Mouse (Mus musculus) midbrain, embryonic 10.5 days (tissue): ENCODE results near the gene P3h1. TPM values are rescaled to one million over a fixed set of nuclear protein-coding genes. Genes with fewer than 3 reads are reported as not detected.
"Not testable (repeated sequence)": the region's sequence is repeated elsewhere in the genome, so short reads cannot be mapped to it uniquely, and the experiment has no call there.

Source experiments
- DNase-seq: peaks from one replicate; pipeline ENCODE4 v3.0.0-alpha.2; 2017; ENCODE audit warnings: low spot score
- H3K27ac ChIP-seq: fragments of 300-500 bp; sonication (generic); replicated peaks from 2 replicates; pipeline ENCODE4 v1.5.1; 2016; ENCODE audit warnings: mild to moderate bottlenecking
- H3K27me3 ChIP-seq: fragments of 300-500 bp; sonication (generic); 2 replicates; pipeline ENCODE4 v1.6.1; 2016; ENCODE audit warnings: low read depth, mild to moderate bottlenecking; ENCODE audit not compliant: poor library complexity, severe bottlenecking
- H3K36me3 ChIP-seq: fragments of 300-500 bp; sonication (generic); 2 replicates; pipeline ENCODE4 v1.6.1; 2016; ENCODE audit warnings: mild to moderate bottlenecking, moderate library complexity
- H3K4me1 ChIP-seq: fragments of 300-500 bp; sonication (generic); 2 replicates; pipeline ENCODE4 v1.6.1; 2016
- H3K4me3 ChIP-seq: fragments of 300-500 bp; sonication (generic); 2 replicates; pipeline ENCODE4 v1.5.1; 2016; ENCODE audit warnings: mild to moderate bottlenecking, moderate library complexity
- H3K9me3 ChIP-seq: fragments of 300-500 bp; sonication (generic); replicated peaks from 2 replicates; pipeline ENCODE4 v1.6.1; 2016; ENCODE audit warnings: mild to moderate bottlenecking
- WGBS: fragments of 180-500 bp; shearing (Covaris S2); methylation state at CpG from one replicate; pipeline ENCODE4 v1.1.7; 2016; 5-methylcytosine and 5-hydroxymethylcytosine counted together
- polyA plus RNA-seq: library from polyadenylated mRNA; unstranded; fragments of >200 nt; fragmentation: Nextera tagmentation; extraction: Ambion mirVana; gene quantifications from 2 replicates; pipeline ENCODE4 v1.2.1, GENCODE M21; 2016

The P3h1 gene
- polyA plus RNA-seq, 1 experiment from 2014 or later = 15.9 TPM

- no peak for DNase-seq
- Histone ChIP-seq H3K27ac (no peak overlapping the region), H3K4me1 (peaks cover 15% of the 10 kb centered on the region), H3K36me3 (no peaks in the 10 kb centered on the region), H3K27me3 (no peaks in the 10 kb centered on the region), H3K9me3 (no peaks in the 10 kb centered on the region), H3K4me3 (no peak overlapping the region)
- WGBS = 59% methylated on average over 7 of the region's 7 CpGs
Observed at GRCm38 (mm10) chr4:119261087-119261713, 28.5 kb downstream of the P3h1 start.

GRCm38 (mm10) chr4:119262483-119262882 lies 29.8 kb downstream of the P3h1 start:
- peaks cover 4% of the 10 kb centered on the region; the same call in 1 of the 2 replicates for H3K4me1 ChIP-seq
- no peak overlapping the region for H3K27ac ChIP-seq
- 97% methylated on average over 5 of the region's 5 CpGs for WGBS
- no peak overlapping the region for H3K4me3 ChIP-seq
- no peak for DNase-seq
- no peaks in the 10 kb centered on the region for H3K9me3 ChIP-seq
- H3K36me3 ChIP-seq = no peaks in the 10 kb centered on the region
- no peaks in the 10 kb centered on the region for H3K27me3 ChIP-seq

DNA sequence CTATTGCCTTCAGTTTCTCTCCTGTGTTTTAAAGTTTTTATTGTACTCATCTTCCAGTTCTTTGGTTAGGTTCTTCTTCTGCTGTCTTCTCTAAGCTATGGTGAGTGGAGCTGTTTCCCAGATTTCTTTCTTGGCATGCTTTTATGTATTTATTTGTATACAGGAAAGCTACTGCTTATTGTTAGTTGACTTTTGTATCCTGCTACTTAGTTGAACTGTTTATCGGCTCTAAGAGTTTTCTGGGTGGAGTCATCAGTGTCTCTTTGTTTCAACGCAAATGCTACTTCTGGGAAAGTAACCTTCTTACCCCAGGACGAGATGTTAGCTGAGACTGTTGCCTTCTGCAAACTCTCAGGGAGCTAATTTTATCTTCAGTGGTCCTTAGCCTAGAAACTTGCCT lies 30.7 kb downstream of the P3h1 start:
- no peaks in the 10 kb centered on the region for H3K9me3 ChIP-seq
- no peaks in the 10 kb centered on the region for H3K27me3 ChIP-seq
- WGBS = 84% methylated on average over 3 of the region's 3 CpGs
- peaks cover 8% of the 10 kb centered on the region for H3K36me3 ChIP-seq
- no peak overlapping the region for H3K4me3 ChIP-seq
- no peak for DNase-seq
- no peak overlapping the region for H3K27ac ChIP-seq
- peaks cover 4% of the 10 kb centered on the region; the same call in 1 of the 2 replicates for H3K4me1 ChIP-seq

DNA sequence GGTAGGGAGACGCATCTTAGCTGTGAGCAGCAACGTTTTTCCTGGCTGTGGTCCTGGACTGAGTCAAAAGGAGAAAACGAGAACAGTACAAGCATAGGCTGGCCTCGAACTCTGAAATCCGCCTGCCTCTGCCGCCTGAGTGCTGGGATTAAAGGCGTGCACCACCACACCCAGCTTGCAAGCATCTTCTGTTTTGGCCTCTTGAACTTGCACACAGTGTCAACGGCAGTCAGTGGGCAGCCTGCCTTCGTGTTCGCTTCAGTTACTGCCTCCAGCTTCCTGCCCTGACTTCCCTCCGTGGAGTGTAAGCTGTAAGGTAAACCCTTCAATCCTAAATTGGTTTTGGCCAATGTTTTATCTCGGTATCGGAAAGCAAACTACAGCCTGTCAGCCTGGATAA lies 33.9 kb downstream of the P3h1 start:
- WGBS = 81% methylated on average over 13 of the region's 13 CpGs
- H3K9me3 ChIP-seq = no peaks in the 10 kb centered on the region
- no peak for DNase-seq

DNA sequence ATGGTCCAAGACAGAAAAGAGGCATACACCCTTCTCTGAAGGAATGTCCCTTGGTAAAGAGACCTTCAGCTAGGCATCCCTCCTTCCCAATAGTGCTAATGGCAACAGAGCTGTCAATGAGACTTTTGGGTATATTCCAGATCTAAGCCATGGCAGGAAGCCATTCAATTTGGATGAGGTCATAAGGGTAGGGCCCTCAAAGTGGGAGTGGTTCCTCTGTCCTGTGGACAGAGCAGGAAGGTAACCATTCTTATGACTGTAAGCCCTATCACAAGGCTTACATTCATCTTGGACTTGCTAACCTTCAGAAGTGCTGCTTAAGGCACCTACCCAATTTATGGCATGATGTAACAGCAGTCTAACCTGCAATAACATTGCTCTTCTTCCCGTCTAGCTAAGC lies 41.9 kb downstream of the P3h1 start:
- H3K27me3 ChIP-seq = no peaks in the 10 kb centered on the region
- peaks cover 98% of the 10 kb centered on the region for H3K36me3 ChIP-seq
- H3K4me1 ChIP-seq = no peaks in the 10 kb centered on the region
- WGBS = 89% methylated on average over 1 of the region's 1 CpGs
- no peaks in the 10 kb centered on the region for H3K9me3 ChIP-seq
- no peak overlapping the region for H3K27ac ChIP-seq
- no peak overlapping the region for H3K4me3 ChIP-seq
- no peak for DNase-seq

More for the DNA sequence above, 33.9 kb downstream of the P3h1 start:
- Histone ChIP-seq H3K27ac (no peak overlapping the region), H3K27me3 (no peaks in the 10 kb centered on the region), H3K4me1 (no peaks in the 10 kb centered on the region), H3K36me3 (peaks cover 40% of the 10 kb centered on the region), H3K4me3 (no peak overlapping the region)

DNA sequence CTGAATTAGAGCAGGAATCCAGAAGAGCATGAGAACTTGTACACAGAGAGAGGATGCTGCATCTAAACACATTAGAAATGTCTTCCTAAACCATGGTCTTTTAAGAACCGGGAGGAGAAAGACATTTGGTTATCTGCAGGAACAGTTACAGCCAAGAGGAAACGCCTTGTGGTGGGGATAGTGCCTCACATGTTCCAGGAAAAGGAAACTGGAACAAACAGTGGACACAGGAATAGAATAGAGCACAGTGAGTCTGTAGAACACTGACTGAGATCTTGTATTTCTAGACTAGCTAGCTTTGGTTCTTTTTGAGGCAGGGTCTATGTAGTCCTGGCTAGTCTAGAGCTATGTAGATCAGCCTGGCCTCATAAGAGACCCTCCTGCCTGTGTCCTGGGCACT lies 42.5 kb downstream of the P3h1 start:
- no peaks in the 10 kb centered on the region for H3K9me3 ChIP-seq
- H3K27ac ChIP-seq = no peak overlapping the region
- H3K4me3 ChIP-seq = no peak overlapping the region
- no peak for DNase-seq
- no peaks in the 10 kb centered on the region for H3K27me3 ChIP-seq
- H3K4me1 ChIP-seq = no peaks in the 10 kb centered on the region
- H3K36me3 ChIP-seq = peaks cover 98% of the 10 kb centered on the region
- 87% methylated on average over 2 of the region's 2 CpGs for WGBS

- no peaks in the 10 kb centered on the region for H3K9me3 ChIP-seq
- no peaks in the 10 kb centered on the region for H3K4me1 ChIP-seq
- H3K27me3 ChIP-seq = no peaks in the 10 kb centered on the region
- peaks cover 97% of the 10 kb centered on the region for H3K36me3 ChIP-seq
- no peak overlapping the region for H3K4me3 ChIP-seq
- no peak overlapping the region for H3K27ac ChIP-seq
- DNase-seq = no peak
- WGBS = 83% methylated on average over 2 of the region's 2 CpGs
Observed at GRCm38 (mm10) chr4:119275726-119276125, 43.0 kb downstream of the P3h1 start.

DNA sequence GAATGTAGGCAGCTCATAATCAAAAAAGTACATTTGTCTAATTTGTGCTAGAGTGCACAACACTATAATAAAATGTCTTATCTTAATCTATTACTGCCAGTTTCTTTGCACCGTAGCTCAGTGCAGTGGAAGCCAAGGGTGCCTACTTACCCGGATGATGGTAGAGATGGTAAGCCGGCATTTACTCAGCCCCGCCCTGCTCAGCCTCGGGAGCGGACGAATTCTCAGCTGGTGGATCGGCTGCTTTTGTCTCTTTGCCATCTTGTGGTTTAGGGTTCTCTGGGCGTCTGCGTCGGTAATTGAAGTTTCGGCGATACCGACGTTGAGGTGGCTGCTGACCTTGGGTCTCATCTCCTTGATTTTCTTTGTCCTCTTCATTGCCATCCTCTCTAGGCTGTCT lies 46.1 kb downstream of the P3h1 start:
- not testable (repeated sequence) for H3K27ac ChIP-seq, H3K4me3 ChIP-seq, H3K27me3 ChIP-seq, H3K9me3 ChIP-seq, H3K4me1 ChIP-seq, DNase-seq
- WGBS = 92% methylated on average over 15 of the region's 15 CpGs
- H3K36me3 ChIP-seq = peaks cover 97% of the 10 kb centered on the region

DNA sequence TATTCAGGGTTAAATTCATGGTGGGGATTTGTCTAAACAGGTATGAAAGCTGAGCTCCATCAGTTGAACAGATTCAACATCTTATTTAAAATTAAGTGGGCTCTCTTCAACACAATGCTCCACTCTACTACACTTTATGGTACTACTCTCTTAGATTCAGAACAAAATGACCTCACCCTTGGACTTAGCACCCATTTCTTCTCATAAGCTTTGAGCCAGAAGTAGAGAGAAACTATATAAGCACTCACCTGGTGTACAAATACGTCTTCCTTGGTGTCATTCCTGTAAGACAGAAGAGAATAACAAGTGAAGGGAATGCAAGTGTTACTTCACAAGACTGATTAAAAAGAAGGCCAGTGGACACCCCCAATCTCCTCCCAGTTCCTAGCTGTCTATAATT lies 52.1 kb downstream of the P3h1 start:
- H3K27me3 ChIP-seq = no peaks in the 10 kb centered on the region
- 90% methylated on average over 1 of the region's 1 CpGs for WGBS
- H3K36me3 ChIP-seq = peaks cover 96% of the 10 kb centered on the region

DNA sequence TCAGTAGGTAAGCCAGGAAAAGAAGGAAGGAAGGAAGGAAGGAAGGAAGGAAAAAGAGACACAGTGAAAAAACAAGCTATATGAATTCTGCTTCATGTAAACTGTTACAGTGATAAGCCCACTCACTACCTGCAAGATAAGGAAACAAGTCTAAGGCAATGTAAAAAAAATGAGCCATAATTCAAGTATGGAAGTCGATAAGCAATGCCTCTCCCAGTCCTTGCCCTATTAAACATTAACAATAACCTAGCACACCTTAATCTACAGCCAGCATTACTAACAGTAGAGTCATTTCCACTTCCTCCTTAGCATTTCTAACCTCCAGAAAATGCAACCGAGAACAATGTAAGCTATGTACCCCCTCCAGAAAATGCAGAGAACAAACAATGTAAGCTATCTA lies 52.6 kb downstream of the P3h1 start:
- Histone ChIP-seq H3K9me3 (no peaks in the 10 kb centered on the region), H3K36me3 (peaks cover 96% of the 10 kb centered on the region), H3K4me3 (no peak overlapping the region), H3K27me3 (no peaks in the 10 kb centered on the region), H3K27ac (no peak overlapping the region), H3K4me1 (peaks cover 6% of the 10 kb centered on the region; the same call in 1 of the 2 replicates)
- no peak for DNase-seq
- WGBS = 92% methylated on average over 2 of the region's 2 CpGs

More for the DNA sequence above, 52.1 kb downstream of the P3h1 start:
- Histone ChIP-seq H3K4me1 (peaks cover 5% of the 10 kb centered on the region; the same call in 1 of the 2 replicates), H3K4me3 (no peak overlapping the region), H3K9me3 (no peaks in the 10 kb centered on the region), H3K27ac (no peak overlapping the region)
- no peak for DNase-seq

DNA sequence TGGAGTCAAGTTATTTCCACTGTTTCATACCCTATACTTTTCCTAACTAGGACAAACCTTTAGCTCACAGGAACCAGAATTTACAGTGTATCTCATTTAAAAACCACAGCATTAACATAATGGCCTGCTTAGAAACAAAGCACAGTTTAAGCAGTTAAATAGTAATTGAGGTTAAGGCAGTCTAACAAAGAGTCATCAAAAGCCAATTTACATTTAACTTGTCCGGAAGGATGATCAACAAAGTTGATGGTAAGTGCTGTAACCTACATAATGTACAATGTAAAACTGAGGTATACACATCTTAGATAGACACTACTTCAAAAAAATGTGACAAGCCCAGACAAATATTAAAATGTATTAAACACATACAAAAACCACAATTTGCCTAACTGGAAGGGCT lies 59.2 kb downstream of the P3h1 start:
- Histone ChIP-seq H3K36me3 (peaks cover 58% of the 10 kb centered on the region), H3K9me3 (no peaks in the 10 kb centered on the region), H3K4me1 (peaks cover 36% of the 10 kb centered on the region), H3K4me3 (peak overlapping the region; percentile 98), H3K27me3 (no peaks in the 10 kb centered on the region), H3K27ac (no peak overlapping the region)
- no peak for DNase-seq
- WGBS = 98% methylated on average over 1 of the region's 1 CpGs

- Histone ChIP-seq H3K36me3 (peaks cover 47% of the 10 kb centered on the region), H3K27ac (peak overlapping the region; percentile 98), H3K9me3 (no peaks in the 10 kb centered on the region), H3K4me3 (peak overlapping the region; percentile 98), H3K27me3 (no peaks in the 10 kb centered on the region), H3K4me1 (peaks cover 31% of the 10 kb centered on the region)
- DNase-seq = peak; percentile 45
- 4% methylated on average over 24 of the region's 24 CpGs for WGBS
Observed at GRCm38 (mm10) chr4:119292771-119293573, 60.3 kb downstream of the P3h1 start.

- Histone ChIP-seq H3K27me3 (no peaks in the 10 kb centered on the region), H3K9me3 (no peaks in the 10 kb centered on the region), H3K27ac (peak overlapping the region; percentile 98), H3K36me3 (peaks cover 40% of the 10 kb centered on the region), H3K4me1 (peaks cover 31% of the 10 kb centered on the region), H3K4me3 (peak overlapping the region; percentile 98)
- under 1% methylated on average over 69 of the region's 80 CpGs for WGBS
- DNase-seq = peak; percentile 48
Observed at GRCm38 (mm10) chr4:119293574-119294258, 61.0 kb downstream of the P3h1 start.
